Mouse (Mus musculus) intestine, postnatal 0 days (tissue): Measurements from ENCODE around the gene Orc3. TPM values are rescaled to one million over a fixed set of nuclear protein-coding genes. Genes with fewer than 3 reads are reported as not detected.

Experiments
- ATAC-seq: fragments of 200-750 bp; cut with Nextera tagmentation; 2 replicates; pipeline ENCODE4 v1.8.0; 2017; ENCODE audit warnings: mild to moderate bottlenecking, moderate TSS enrichment, moderate library complexity
- H3K27ac ChIP-seq: fragments of 300-500 bp; sonication (generic); 2 replicates; pipeline ENCODE4 v1.5.1; 2014; ENCODE audit warnings: mild to moderate bottlenecking, low read depth, low read length, moderate library complexity
- H3K27me3 ChIP-seq: fragments of 300-500 bp; sonication (generic); replicated peaks from 2 replicates; pipeline ENCODE4 v1.6.1; 2014; ENCODE audit warnings: low read length, mixed read lengths; ENCODE audit not compliant: control insufficient read depth, insufficient read depth
- H3K36me3 ChIP-seq: fragments of 300-500 bp; sonication (generic); 2 replicates; pipeline ENCODE4 v1.6.1; 2014; ENCODE audit warnings: mild to moderate bottlenecking, moderate library complexity; ENCODE audit not compliant: control insufficient read depth, insufficient read depth
- H3K4me1 ChIP-seq: fragments of 300-500 bp; sonication (generic); replicated peaks from 2 replicates; pipeline ENCODE4 v1.6.1; 2014; ENCODE audit warnings: antibody characterized with exemption, low read length, mixed read lengths; ENCODE audit not compliant: control insufficient read depth, insufficient read depth
- H3K4me2 ChIP-seq: fragments of 300-500 bp; sonication (generic); replicated peaks from 2 replicates; pipeline ENCODE4 v1.6.1; 2014; ENCODE audit warnings: low read depth, mild to moderate bottlenecking, moderate library complexity
- H3K4me3 ChIP-seq: fragments of 300-500 bp; sonication (generic); 2 replicates; pipeline ENCODE4 v1.5.1; 2014; ENCODE audit warnings: low read depth, low read length
- H3K9ac ChIP-seq: fragments of 300-500 bp; sonication (generic); 2 replicates; pipeline ENCODE4 v1.6.1; 2014; ENCODE audit warnings: mild to moderate bottlenecking, low read depth, low read length
- H3K9me3 ChIP-seq: fragments of 300-500 bp; sonication (generic); 2 replicates; pipeline ENCODE4 v1.6.1; 2016; ENCODE audit warnings: mixed run types; ENCODE audit not compliant: control insufficient read depth
- CTCF ChIP-seq: sonication (generic); IDR thresholded peaks from 2 replicates; pipeline ENCODE4 v1.5.1; 2016; ENCODE audit warnings: low read depth, mild to moderate bottlenecking, control low read depth, antibody characterized with exemption, moderate library complexity
- WGBS: fragments of 180-500 bp; shearing (Covaris S2); extraction: QIAGEN DNeasy Blood & Tissue Kit; methylation state at CpG from one replicate; pipeline ENCODE4 v1.1.7; 2014; 5-methylcytosine and 5-hydroxymethylcytosine counted together
- polyA plus RNA-seq: library from polyadenylated mRNA; unstranded; fragments of >200 nt; fragmentation: Nextera tagmentation; extraction: Ambion mirVana; gene quantifications from 2 replicates; pipeline ENCODE4 v1.2.1, GENCODE M21; 2015

Orc3 gene
- polyA plus RNA-seq, 1 experiment from 2014 or later = 28.3 TPM

DNA sequence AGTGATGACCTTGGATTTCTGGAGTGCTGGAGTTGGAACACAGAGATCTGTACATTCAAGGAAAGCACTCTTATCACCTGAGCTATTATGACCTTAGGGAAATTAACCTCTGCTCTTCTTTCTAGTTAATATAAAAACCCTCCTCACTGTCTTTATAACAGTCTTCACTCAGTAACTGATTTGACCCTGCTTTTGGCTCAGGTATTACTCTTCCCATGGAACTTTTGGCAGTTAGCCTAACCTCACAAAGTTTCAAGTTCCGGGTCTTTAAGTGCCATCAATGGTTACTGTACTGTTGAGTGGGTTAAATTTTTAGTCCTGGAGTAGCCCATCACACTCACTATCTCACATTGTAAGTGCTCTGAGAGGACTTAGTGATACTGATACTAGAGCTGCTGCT is 15.2 kb upstream of the Orc3 start:
- Histone ChIP-seq H3K36me3 (peaks cover 35% of the 10 kb centered on the region), H3K4me2 (no peak overlapping the region), H3K4me3 (no peak overlapping the region), H3K9me3 (no peaks in the 10 kb centered on the region), H3K4me1 (no peaks in the 10 kb centered on the region), H3K27me3 (no peaks in the 10 kb centered on the region), H3K27ac (no peak overlapping the region), H3K9ac (no peak overlapping the region)
- no peak for ATAC-seq
- 86% methylated on average over 1 of the region's 1 CpGs for WGBS
- TF ChIP-seq CTCF = no peak

DNA sequence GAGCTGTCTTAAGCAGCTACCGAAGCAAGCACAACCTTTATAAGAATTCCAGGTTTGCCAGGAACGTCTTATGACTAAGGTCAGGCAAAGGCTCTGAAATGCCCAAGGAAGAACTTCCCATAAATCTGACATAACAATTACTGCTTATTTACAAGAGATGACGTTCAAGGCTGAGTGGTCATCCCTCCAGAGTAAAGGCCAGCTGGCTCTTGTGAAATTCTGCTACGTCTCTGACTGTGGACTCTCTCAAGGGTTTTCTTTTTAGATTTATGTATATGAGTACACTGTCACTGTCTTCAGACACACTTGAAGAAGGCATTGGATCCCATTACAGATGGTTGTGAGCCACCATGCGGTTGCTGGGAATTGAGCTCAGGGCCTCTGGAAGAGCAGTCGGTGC is 11.7 kb upstream of the Orc3 start:
- ATAC-seq = no peak
- no peak overlapping the region for H3K27ac ChIP-seq
- WGBS = 81% methylated on average over 6 of the region's 6 CpGs
- TF ChIP-seq CTCF = no peak
- H3K9me3 ChIP-seq = no peaks in the 10 kb centered on the region
- peaks cover 37% of the 10 kb centered on the region for H3K36me3 ChIP-seq
- H3K4me2 ChIP-seq = no peak overlapping the region
- no peak overlapping the region for H3K4me3 ChIP-seq
- H3K4me1 ChIP-seq = no peaks in the 10 kb centered on the region
- no peak overlapping the region for H3K9ac ChIP-seq
- H3K27me3 ChIP-seq = no peaks in the 10 kb centered on the region

DNA sequence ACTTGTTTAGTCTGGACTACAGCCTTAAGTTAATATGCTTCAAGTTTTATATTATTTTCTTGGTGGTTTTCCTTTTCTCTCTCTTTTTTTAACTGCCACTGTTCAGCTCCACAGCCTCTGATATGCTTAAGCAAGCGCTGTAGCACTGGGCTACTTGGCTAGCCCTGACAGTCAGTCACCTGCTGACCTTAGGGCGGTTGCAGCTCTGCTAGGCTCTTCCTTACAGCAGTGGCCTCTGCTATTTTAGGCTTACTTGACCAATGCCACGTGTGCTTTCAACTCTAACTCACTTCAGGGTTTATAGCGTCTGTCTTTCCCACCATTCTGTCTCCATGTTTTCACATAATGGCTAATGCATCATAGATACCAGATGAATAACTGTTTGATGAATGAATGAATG is 10.8 kb upstream of the Orc3 start:
- peaks cover 32% of the 10 kb centered on the region for H3K36me3 ChIP-seq
- no peak for TF ChIP-seq CTCF

DNA sequence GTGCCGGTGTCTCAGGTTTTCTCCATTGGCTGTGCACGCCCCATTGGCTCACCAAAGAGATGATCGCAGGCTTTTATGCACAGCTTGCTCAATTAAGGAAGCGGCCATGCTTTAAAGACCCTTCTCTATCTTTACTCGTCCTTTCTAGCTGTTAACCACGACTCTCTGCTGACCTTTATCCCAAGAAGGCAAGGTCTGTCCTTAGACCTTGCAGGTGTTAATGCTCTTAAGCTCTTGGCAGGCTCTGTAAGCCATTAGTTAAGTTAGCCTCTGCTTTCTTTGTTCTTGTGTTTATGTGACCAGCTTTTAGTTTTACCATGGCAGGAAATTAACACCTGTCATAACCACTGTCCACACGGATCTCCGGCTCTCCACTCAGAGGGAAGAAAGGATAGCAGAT is 1.4 kb upstream of the Orc3 start:
- no peak for ATAC-seq
- TF ChIP-seq CTCF = no peak
- no peaks in the 10 kb centered on the region for H3K9me3 ChIP-seq
- peak overlapping the region; percentile 79 for H3K4me2 ChIP-seq
- H3K27me3 ChIP-seq = no peaks in the 10 kb centered on the region
- peaks cover 7% of the 10 kb centered on the region for H3K4me1 ChIP-seq
- H3K4me3 ChIP-seq = peak overlapping the region; percentile 72
- no peak overlapping the region for H3K9ac ChIP-seq
- H3K27ac ChIP-seq = 0 out of 2 replicates have a peak overlapping the region, but pooled peaks have one; percentile 58
- no peaks in the 10 kb centered on the region for H3K36me3 ChIP-seq
- WGBS = 43% methylated on average over 8 of the region's 8 CpGs

More for the DNA sequence above, 10.8 kb upstream of the Orc3 start:
- no peak overlapping the region for H3K27ac ChIP-seq
- 82% methylated on average over 4 of the region's 4 CpGs for WGBS
- H3K27me3 ChIP-seq = no peaks in the 10 kb centered on the region
- no peak for ATAC-seq
- H3K4me1 ChIP-seq = no peaks in the 10 kb centered on the region
- no peak overlapping the region for H3K4me2 ChIP-seq
- no peak overlapping the region for H3K9ac ChIP-seq
- no peaks in the 10 kb centered on the region for H3K9me3 ChIP-seq
- no peak overlapping the region for H3K4me3 ChIP-seq

- Histone ChIP-seq H3K27ac (peak overlapping the region; percentile 58), H3K4me3 (peak overlapping the region; percentile 72), H3K9ac (peak overlapping the region; percentile 64), H3K27me3 (no peaks in the 10 kb centered on the region), H3K4me2 (peak overlapping the region; percentile 79), H3K9me3 (no peaks in the 10 kb centered on the region), H3K4me1 (peaks cover 7% of the 10 kb centered on the region), H3K36me3 (no peaks in the 10 kb centered on the region)
- WGBS = under 1% methylated on average over 13 of the region's 13 CpGs
- TF ChIP-seq CTCF = no peak
- ATAC-seq = no peak
These were observed 559 bp upstream of the Orc3 start for GRCm38 (mm10) chr4:34615303-34615702.

GRCm38 (mm10) chr4:34613571-34614145 is 1.1 kb downstream of the Orc3 start:
- ATAC-seq = no peak
- H3K9me3 ChIP-seq = no peaks in the 10 kb centered on the region
- WGBS = 64% methylated on average over 6 of the region's 6 CpGs
- no peaks in the 10 kb centered on the region for H3K27me3 ChIP-seq
- peaks cover 7% of the 10 kb centered on the region for H3K4me1 ChIP-seq
- H3K4me3 ChIP-seq = peak overlapping the region; percentile 72
- H3K27ac ChIP-seq = no peak overlapping the region
- peak overlapping the region; percentile 64; the same call in 1 of the 2 replicates for H3K9ac ChIP-seq
- H3K4me2 ChIP-seq = peak overlapping the region; percentile 79
- no peak for TF ChIP-seq CTCF
- H3K36me3 ChIP-seq = peaks cover 11% of the 10 kb centered on the region; the same call in 1 of the 2 replicates
